Comparison of ENCODE assay signal across 8 mouse cellular contexts in the genomic region with DNA sequence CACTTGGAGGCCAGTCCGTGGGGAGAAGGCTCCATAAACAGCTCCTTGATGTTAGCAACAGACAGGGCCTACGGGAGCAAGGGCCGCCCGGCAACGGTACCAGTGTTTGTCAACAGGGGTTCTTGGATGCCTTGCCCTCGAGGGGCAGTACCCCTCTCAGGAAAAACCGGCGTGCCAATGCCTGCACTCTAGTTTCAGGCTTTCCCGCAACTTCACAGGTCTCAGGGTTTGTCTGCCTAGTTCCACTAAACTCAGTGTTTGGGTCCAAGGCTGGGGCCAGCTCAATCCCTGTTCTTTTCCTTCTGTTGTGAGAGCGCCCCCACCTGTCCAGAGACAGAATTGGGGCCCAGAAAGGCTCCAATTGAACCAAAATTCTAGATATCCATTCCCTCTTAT. TPM values are rescaled to one million over a fixed set of nuclear protein-coding genes. Genes with fewer than 3 reads are reported as not detected.
DNase-seq lines count a peak whose midpoint lies in the region; ATAC-seq and TF ChIP-seq lines count a peak whose summit lies in the region.

No protein-coding gene starts in this region.

- ATAC-seq in G1E (ENCODE audit: extremely low read depth, insufficient number of reproducible peaks, low FRiP score, poor library complexity, severe bottlenecking): 0 out of 2 replicates have a peak, but pooled peaks have one; percentile 16

- TF ChIP-seq CTCF in G1E (IDR thresholded peaks at IDR 0.05; ENCODE audit: low read depth, low read length): peak; percentile 48
- peak; percentile 53 for TF ChIP-seq CTCF in lung, adult 2 months (IDR thresholded peaks at IDR 0.05; ENCODE audit: insufficient read depth, low read length)
- TF ChIP-seq CTCF in olfactory bulb, adult 2 months (IDR thresholded peaks at IDR 0.05; ENCODE audit: insufficient read depth, low read depth, low read length): peak; percentile 49

- 0% methylated on average over 10 of the region's 10 CpGs for WGBS in forebrain, embryonic 10.5 days
- under 1% methylated on average over 10 of the region's 10 CpGs for WGBS in large intestine, adult 2 months
- WGBS in lung, adult 2 months: 1% methylated on average over 10 of the region's 10 CpGs
- WGBS in olfactory bulb, adult 2 months: under 1% methylated on average over 10 of the region's 10 CpGs

- peaks cover 77% of the 10 kb centered on the region for H3K4me1 ChIP-seq in G1E (ENCODE audit: insufficient read depth, low read depth, low read length)
- peaks cover 45% of the 10 kb centered on the region for H3K4me1 ChIP-seq in forebrain, embryonic 10.5 days
- H3K4me1 ChIP-seq in lung, adult 2 months (ENCODE audit: control insufficient read depth, insufficient read depth, low read length): peaks cover 9% of the 10 kb centered on the region
- H3K4me1 ChIP-seq in olfactory bulb, adult 2 months (ENCODE audit: control insufficient read depth, insufficient read depth, low read length): peaks cover 26% of the 10 kb centered on the region

- H3K4me3 ChIP-seq in G1E (ENCODE audit: low read depth, low read length): peak overlapping the region; percentile 76
- peak overlapping the region; percentile 67 for H3K4me3 ChIP-seq in forebrain, embryonic 10.5 days
- H3K4me3 ChIP-seq in lung, adult 2 months (replicated peaks; ENCODE audit: extremely low read depth, low read depth, low read length): peak overlapping the region; percentile 76
- peak overlapping the region; percentile 66 for H3K4me3 ChIP-seq in olfactory bulb, adult 2 months (ENCODE audit: insufficient read depth, low read depth, low read length)

- TF ChIP-seq POLR2A in lung, adult 2 months (IDR thresholded peaks at IDR 0.05; ENCODE audit: borderline replicate concordance, extremely low read depth, low read depth, low read length): 0 out of 2 replicates have a peak, but pooled peaks have one; percentile 6
- no peak for TF ChIP-seq POLR2A in olfactory bulb, adult 2 months (IDR thresholded peaks at IDR 0.05; ENCODE audit: insufficient read depth, low read depth, low read length)

- peaks cover 79% of the 10 kb centered on the region for H3K36me3 ChIP-seq in G1E (replicated peaks)
- peaks cover 76% of the 10 kb centered on the region for H3K36me3 ChIP-seq in forebrain, embryonic 10.5 days (replicated peaks)

- no peaks in the 10 kb centered on the region for H3K9me3 ChIP-seq in G1E (replicated peaks)
- H3K9me3 ChIP-seq in forebrain, embryonic 10.5 days: no peaks in the 10 kb centered on the region

- intact Hi-C loops in heart, postnatal 14 days (cut with DNase I): loop anchor here (5.0 kb wide), 1 partner anchor 39 kb away; no protein-coding TSS in a partner anchor

- H3K27me3 ChIP-seq in G1E (ENCODE audit: insufficient read depth, low read length): no peaks in the 10 kb centered on the region
- H3K27me3 ChIP-seq in forebrain, embryonic 10.5 days (ENCODE audit: poor library complexity, severe bottlenecking): no peaks in the 10 kb centered on the region

- peak; percentile 60 for DNase-seq in G1E (ENCODE audit: low spot score)
- peak; percentile 90 for DNase-seq in c-Kit-positive CD71-positive TER-119-negative erythroid progenitor cells, embryonic 14.5 days (ENCODE audit: low read depth)
- peak; percentile 74 for DNase-seq in forebrain, embryonic 10.5 days (ENCODE audit: extremely low spot score, low spot score)
- DNase-seq in heart, postnatal 14 days: peak; percentile 85 to 88
- DNase-seq in large intestine, adult 2 months (ENCODE audit: low read depth, low spot score): peak; percentile 72
- DNase-seq in lung, adult 2 months: no peak
- DNase-seq in thymus, postnatal 0 days (ENCODE audit: low spot score): peak; percentile 81

- H3K27ac ChIP-seq in forebrain, embryonic 10.5 days: peak overlapping the region; percentile 85
- H3K27ac ChIP-seq in olfactory bulb, adult 2 months (ENCODE audit: insufficient read depth, low read depth, low read length): peak overlapping the region; percentile 45

RNA-seq across cellular contexts. Expression of a gene that starts 0.5 kb away (rescaled TPM):
- 45.7 and 168 TPM in 2 replicates for total RNA-seq in G1E (2014; fragmentation: Nextera tagmentation)
- total RNA-seq in G1E (2017): 27.0 and 36.7 TPM in 2 replicates
- polyA plus RNA-seq in G1E (2012): 38.5 and 53.0 TPM in 2 replicates
- polyA plus RNA-seq in forebrain, embryonic 10.5 days (2016; fragmentation: Nextera tagmentation; extraction: Ambion mirVana): 51.5 and 58.0 TPM in 2 replicates
- 10 to 100 TPM; 16.4 to 21.3 TPM for total RNA-seq in heart, postnatal 14 days (2021)
- 21.9 and 34.8 TPM in 2 replicates for polyA plus RNA-seq in large intestine, adult 2 months (2012; rRNA removed)
- 40.6 and 49.0 TPM in 2 replicates for polyA plus RNA-seq in lung, adult 2 months (2012; rRNA removed)
- not detected in 2 replicates for polyA plus RNA-seq in olfactory bulb, adult 2 months (2012; ENCODE audit: insufficient read depth, insufficient read length, low replicate concordance, missing spikeins)
- polyA plus RNA-seq in thymus, postnatal 0 days (2015; fragmentation: Nextera tagmentation; extraction: Ambion mirVana): 34.2 and 34.3 TPM in 2 replicates

RNA-seq across cellular contexts. Expression of a gene that starts 6.3 kb away (rescaled TPM):
- total RNA-seq in G1E (2014; fragmentation: Nextera tagmentation): 40.1 and 64.5 TPM in 2 replicates
- total RNA-seq in G1E (2017): 11.8 and 12.8 TPM in 2 replicates
- 44.1 and 53.3 TPM in 2 replicates for polyA plus RNA-seq in G1E (2012)
- 94.1 and 95.9 TPM in 2 replicates for polyA plus RNA-seq in forebrain, embryonic 10.5 days (2016; fragmentation: Nextera tagmentation; extraction: Ambion mirVana)
- 10 to 100 TPM; 20.0 to 22.4 TPM for total RNA-seq in heart, postnatal 14 days (2021)
- 30.0 and 36.4 TPM in 2 replicates for polyA plus RNA-seq in large intestine, adult 2 months (2012; rRNA removed)
- 42.3 and 51.2 TPM in 2 replicates for polyA plus RNA-seq in lung, adult 2 months (2012; rRNA removed)
- polyA plus RNA-seq in olfactory bulb, adult 2 months (2012; ENCODE audit: insufficient read depth, insufficient read length, low replicate concordance, missing spikeins): not detected in 2 replicates
- 39.5 and 42.7 TPM in 2 replicates for polyA plus RNA-seq in thymus, postnatal 0 days (2015; fragmentation: Nextera tagmentation; extraction: Ambion mirVana)

RNA-seq across cellular contexts. Expression of a gene that starts 11.4 kb away (rescaled TPM):
- total RNA-seq in G1E (2014; fragmentation: Nextera tagmentation) (27.3 and 30.8 TPM in 2 replicates), G1E (2017) (16.9 and 21.5 TPM in 2 replicates)
- 44.8 and 50.0 TPM in 2 replicates for polyA plus RNA-seq in G1E (2012)
- polyA plus RNA-seq in forebrain, embryonic 10.5 days (2016; fragmentation: Nextera tagmentation; extraction: Ambion mirVana): 60.5 and 65.2 TPM in 2 replicates
- 10 to 100 TPM; 19.5 to 25.7 TPM for total RNA-seq in heart, postnatal 14 days (2021)
- polyA plus RNA-seq in large intestine, adult 2 months (2012; rRNA removed): 70.3 and 80.0 TPM in 2 replicates
- 72.0 and 75.8 TPM in 2 replicates for polyA plus RNA-seq in lung, adult 2 months (2012; rRNA removed)
- not detected in 2 replicates for polyA plus RNA-seq in olfactory bulb, adult 2 months (2012; ENCODE audit: insufficient read depth, insufficient read length, low replicate concordance, missing spikeins)
- polyA plus RNA-seq in thymus, postnatal 0 days (2015; fragmentation: Nextera tagmentation; extraction: Ambion mirVana): 43.9 and 50.6 TPM in 2 replicates

RNA-seq across cellular contexts. Expression of a gene that starts 13.3 kb away (rescaled TPM):
- total RNA-seq in G1E (2014; fragmentation: Nextera tagmentation) (33.4 and 34.3 TPM in 2 replicates), G1E (2017) (96.2 and 111 TPM in 2 replicates)
- 38.5 and 47.9 TPM in 2 replicates for polyA plus RNA-seq in G1E (2012)
- 94.3 and 98.6 TPM in 2 replicates for polyA plus RNA-seq in forebrain, embryonic 10.5 days (2016; fragmentation: Nextera tagmentation; extraction: Ambion mirVana)
- total RNA-seq in heart, postnatal 14 days (2021): 10 to 100 TPM; 82.9 to 88.2 TPM
- 34.5 and 35.8 TPM in 2 replicates for polyA plus RNA-seq in large intestine, adult 2 months (2012; rRNA removed)
- polyA plus RNA-seq in lung, adult 2 months (2012; rRNA removed): 18.8 and 22.2 TPM in 2 replicates
- not detected in 2 replicates for polyA plus RNA-seq in olfactory bulb, adult 2 months (2012; ENCODE audit: insufficient read depth, insufficient read length, low replicate concordance, missing spikeins)
- polyA plus RNA-seq in thymus, postnatal 0 days (2015; fragmentation: Nextera tagmentation; extraction: Ambion mirVana): 109 and 111 TPM in 2 replicates

RNA-seq across cellular contexts. Expression of a gene that starts 30.3 kb away (rescaled TPM):
- 209 and 219 TPM in 2 replicates for total RNA-seq in G1E (2014; fragmentation: Nextera tagmentation)
- total RNA-seq in G1E (2017): 275 and 300 TPM in 2 replicates
- 47.9 and 101 TPM in 2 replicates for polyA plus RNA-seq in G1E (2012)
- 270 and 274 TPM in 2 replicates for polyA plus RNA-seq in forebrain, embryonic 10.5 days (2016; fragmentation: Nextera tagmentation; extraction: Ambion mirVana)
- total RNA-seq in heart, postnatal 14 days (2021): 1,000 to 10,000 TPM; 1,236 to 1,272 TPM
- polyA plus RNA-seq in large intestine, adult 2 months (2012; rRNA removed): 167 and 181 TPM in 2 replicates
- 78.8 and 118 TPM in 2 replicates for polyA plus RNA-seq in lung, adult 2 months (2012; rRNA removed)
- polyA plus RNA-seq in olfactory bulb, adult 2 months (2012; ENCODE audit: insufficient read depth, insufficient read length, low replicate concordance, missing spikeins): 704 TPM in 1 of 2 replicates, not detected in the other
- polyA plus RNA-seq in thymus, postnatal 0 days (2015; fragmentation: Nextera tagmentation; extraction: Ambion mirVana): 215 and 218 TPM in 2 replicates

Comparison
In these comparisons a context has a peak if more than half of its experiments do, and no peak if none do; other contexts are left out.
1. RNA of a gene that starts 6.3 kb away (polyA plus RNA-seq): 94.1 to 95.9 TPM in forebrain, embryonic 10.5 days, 42.3 to 51.2 TPM in lung, adult 2 months, 44.1 to 53.3 TPM in G1E, 39.5 to 42.7 TPM in thymus, postnatal 0 days and 30.0 to 36.4 TPM in large intestine, adult 2 months; not detected in olfactory bulb, adult 2 months; every median in the first group is over 10 times any median in the second.
2. RNA of a gene that starts 11.4 kb away (polyA plus RNA-seq): 72.0 to 75.8 TPM in lung, adult 2 months, 70.3 to 80.0 TPM in large intestine, adult 2 months, 60.5 to 65.2 TPM in forebrain, embryonic 10.5 days, 43.9 to 50.6 TPM in thymus, postnatal 0 days and 44.8 to 50.0 TPM in G1E; not detected in olfactory bulb, adult 2 months; every median in the first group is over 10 times any median in the second.
3. Peak in every context shown above with its lines, with median percentiles within 50 percentile points of each other: H3K4me3 ChIP-seq and CTCF ChIP-seq.